Mouse (Mus musculus) cerebellum, adult 2 months (tissue): ENCODE measurements around the gene Cdc14b. TPM values are rescaled to one million over a fixed set of nuclear protein-coding genes. Genes with fewer than 3 reads are reported as not detected.

ENCODE experiments used
- DNase-seq, 2 experiments: peaks; one replicate each; pipeline ENCODE4 v3.0.0; 2021
- H3K27ac ChIP-seq: fragments of 200-500 bp; 2 replicates; pipeline ENCODE4 v1.5.1; 2012; ENCODE audit warnings: low read length, control low read depth, inconsistent platforms; ENCODE audit not compliant: insufficient read depth
- H3K27me3 ChIP-seq: fragments of 200-500 bp; 2 replicates; pipeline ENCODE4 v1.6.1; 2012; ENCODE audit warnings: inconsistent platforms, mild to moderate bottlenecking, low read length, moderate library complexity; ENCODE audit not compliant: control insufficient read depth, insufficient read depth
- H3K4me1 ChIP-seq: fragments of 200-500 bp; 2 replicates; pipeline ENCODE4 v1.6.1; 2011; ENCODE audit warnings: low read length; ENCODE audit not compliant: control insufficient read depth, insufficient read depth
- H3K4me3 ChIP-seq: fragments of 200-500 bp; replicated peaks from 2 replicates; pipeline ENCODE3; 2011; ENCODE audit warnings: mild to moderate bottlenecking, low read depth, low read length, control low read depth; ENCODE audit not compliant: insufficient read depth
- CTCF ChIP-seq: fragments of 200-500 bp; IDR thresholded peaks from 2 replicates; pipeline ENCODE4 v1.5.1; 2011; ENCODE audit warnings: low read depth, mild to moderate bottlenecking, control low read depth, low read length, moderate library complexity, borderline replicate concordance; ENCODE audit not compliant: insufficient read depth
- POLR2A ChIP-seq: fragments of 200-500 bp; IDR thresholded peaks from 2 replicates; pipeline ENCODE4 v1.6.1; 2011; ENCODE audit warnings: low read length, control low read depth, borderline replicate concordance; ENCODE audit not compliant: insufficient read depth
- WGBS: fragments of 180-500 bp; shearing (Covaris S2); methylation state at CpG from one replicate; pipeline ENCODE4 v1.1.7; 2018; 5-methylcytosine and 5-hydroxymethylcytosine counted together
- polyA plus RNA-seq: library from polyadenylated mRNA; depleted of rRNA; stranded (reverse); fragments of >200 nt; gene quantifications from 2 replicates; pipeline ENCODE4 v1.2.3, GENCODE M21; 2012

The Cdc14b gene
- polyA plus RNA-seq, 1 experiment, result 15.3 TPM

GRCm38 (mm10) chr13:64187065-64187464 is 88.0 kb downstream of the Cdc14b start:
- Histone ChIP-seq H3K27me3 (no peaks in the 10 kb centered on the region), H3K4me1 (no peaks in the 10 kb centered on the region), H3K27ac (no peak overlapping the region), H3K4me3 (no peak overlapping the region)
- DNase-seq, result no peak
- no peak for TF ChIP-seq POLR2A
- TF ChIP-seq CTCF, result no peak

GRCm38 (mm10) chr13:64186516-64186915 is 88.6 kb downstream of the Cdc14b start:
- DNase-seq, result no peak
- Histone ChIP-seq H3K4me3 (no peak overlapping the region), H3K27me3 (no peaks in the 10 kb centered on the region), H3K27ac (no peak overlapping the region), H3K4me1 (no peaks in the 10 kb centered on the region)
- TF ChIP-seq POLR2A (no peak), CTCF (no peak)
- WGBS, result 93% methylated on average over 4 of the region's 4 CpGs

- TF ChIP-seq CTCF, result no peak
- no peak for TF ChIP-seq POLR2A
- Histone ChIP-seq H3K27me3 (no peaks in the 10 kb centered on the region), H3K4me1 (no peaks in the 10 kb centered on the region), H3K27ac (no peak overlapping the region), H3K4me3 (no peak overlapping the region)
- 91% methylated on average over 9 of the region's 9 CpGs for WGBS
- no peak for DNase-seq
Observed at GRCm38 (mm10) chr13:64185586-64185985, 89.5 kb downstream of the Cdc14b start.

- H3K4me1 ChIP-seq, result no peaks in the 10 kb centered on the region
- no peaks in the 10 kb centered on the region for H3K27me3 ChIP-seq
- no peak for DNase-seq
- TF ChIP-seq CTCF (no peak), POLR2A (no peak)
- H3K4me3 ChIP-seq, result no peak overlapping the region
- H3K27ac ChIP-seq, result no peak overlapping the region
- WGBS, result 77% methylated on average over 7 of the region's 7 CpGs
Observed at GRCm38 (mm10) chr13:64185176-64185575, 89.9 kb downstream of the Cdc14b start.

GRCm38 (mm10) chr13:64184361-64184760 is 90.7 kb downstream of the Cdc14b start:
- no peak overlapping the region for H3K4me3 ChIP-seq
- DNase-seq, result no peak
- H3K27ac ChIP-seq, result no peak overlapping the region
- TF ChIP-seq CTCF, result no peak
- no peaks in the 10 kb centered on the region for H3K27me3 ChIP-seq
- no peaks in the 10 kb centered on the region for H3K4me1 ChIP-seq
- 77% methylated on average over 10 of the region's 10 CpGs for WGBS

GRCm38 (mm10) chr13:64183583-64183982 is 91.5 kb downstream of the Cdc14b start:
- DNase-seq, result peak in 1 of 2 experiments; percentile 29
- TF ChIP-seq CTCF (no peak), POLR2A (no peak)
- no peaks in the 10 kb centered on the region for H3K27me3 ChIP-seq
- H3K4me3 ChIP-seq, result no peak overlapping the region
- H3K27ac ChIP-seq, result no peak overlapping the region
- WGBS, result 33% methylated on average over 4 of the region's 4 CpGs
- H3K4me1 ChIP-seq, result no peaks in the 10 kb centered on the region

- no peak for DNase-seq
- TF ChIP-seq CTCF (no peak), POLR2A (no peak)
- Histone ChIP-seq H3K27ac (no peak overlapping the region), H3K4me3 (no peak overlapping the region), H3K27me3 (no peaks in the 10 kb centered on the region), H3K4me1 (no peaks in the 10 kb centered on the region)
- WGBS, result 70% methylated on average over 2 of the region's 2 CpGs
Observed at GRCm38 (mm10) chr13:64182091-64182490, 93.0 kb downstream of the Cdc14b start.

GRCm38 (mm10) chr13:64180888-64181287 is 94.2 kb downstream of the Cdc14b start:
- Histone ChIP-seq H3K27me3 (no peaks in the 10 kb centered on the region), H3K27ac (no peak overlapping the region), H3K4me3 (no peak overlapping the region), H3K4me1 (no peaks in the 10 kb centered on the region)
- 80% methylated on average over 3 of the region's 3 CpGs for whole genome bisulfite sequencing
- DNase-seq, result peak; percentile 32 to 51
- TF ChIP-seq CTCF, result peak; percentile 37; the same call in 1 of the 2 replicates
- TF ChIP-seq POLR2A, result no peak
